Mouse (Mus musculus) intestine, embryonic 16.5 days (tissue): Measurements from ENCODE around the gene Hecw2. TPM values are rescaled to one million over a fixed set of nuclear protein-coding genes. Genes with fewer than 3 reads are reported as not detected.

ENCODE experiments used
- ATAC-seq: fragments of 200-750 bp; cut with Nextera tagmentation; 2 replicates; pipeline ENCODE4 v1.8.0; 2017; ENCODE audit warnings: moderate TSS enrichment, moderate library complexity
- H3K27ac ChIP-seq: fragments of 300-500 bp; sonication (generic); 2 replicates; pipeline ENCODE4 v1.5.1; 2014; ENCODE audit warnings: mild to moderate bottlenecking, low read length
- H3K27me3 ChIP-seq: fragments of 300-500 bp; sonication (generic); replicated peaks from 2 replicates; pipeline ENCODE4 v1.6.1; 2014; ENCODE audit warnings: low read length, control low read depth, mixed read lengths; ENCODE audit not compliant: control insufficient read depth, insufficient read depth
- H3K36me3 ChIP-seq: fragments of 300-500 bp; sonication (generic); 2 replicates; pipeline ENCODE4 v1.6.1; 2014; ENCODE audit warnings: low read length, control low read depth; ENCODE audit not compliant: control insufficient read depth, insufficient read depth
- H3K4me1 ChIP-seq: fragments of 300-500 bp; sonication (generic); 2 replicates; pipeline ENCODE4 v1.6.1; 2014; ENCODE audit warnings: low read length, control low read depth, mixed read lengths; ENCODE audit not compliant: control insufficient read depth, insufficient read depth
- H3K4me2 ChIP-seq: fragments of 300-500 bp; sonication (generic); 2 replicates; pipeline ENCODE4 v1.6.1; 2014; ENCODE audit warnings: low read depth, low read length, control low read depth
- H3K4me3 ChIP-seq: fragments of 300-500 bp; sonication (generic); 2 replicates; pipeline ENCODE4 v1.5.1; 2014; ENCODE audit warnings: mild to moderate bottlenecking, low read length
- H3K9ac ChIP-seq: fragments of 300-500 bp; sonication (generic); 2 replicates; pipeline ENCODE4 v1.6.1; 2014; ENCODE audit warnings: low read depth, low read length
- H3K9me3 ChIP-seq: fragments of 300-500 bp; sonication (generic); 2 replicates; pipeline ENCODE4 v1.6.1; 2016; ENCODE audit warnings: low read length, control low read depth; ENCODE audit not compliant: control insufficient read depth
- whole genome bisulfite sequencing: fragments of 180-500 bp; shearing (Covaris S2); extraction: QIAGEN DNeasy Blood & Tissue Kit; methylation state at CpG from one replicate; pipeline ENCODE4 v1.1.7; 2014; 5-methylcytosine and 5-hydroxymethylcytosine counted together
- polyA plus RNA-seq: library from polyadenylated mRNA; unstranded; fragments of >200 nt; fragmentation: Nextera tagmentation; extraction: Ambion mirVana; gene quantifications from 2 replicates; pipeline ENCODE4 v1.2.1, GENCODE M21; 2015

The Hecw2 gene
- polyA plus RNA-seq, 1 experiment from 2014 or later: 0.83 TPM

GRCm38 (mm10) chr1:54009418-54010064 is 185.4 kb downstream of the Hecw2 start:
- no peaks in the 10 kb centered on the region for H3K9me3 ChIP-seq
- ATAC-seq: no peak
- no peaks in the 10 kb centered on the region for H3K36me3 ChIP-seq
- H3K9ac ChIP-seq: no peak overlapping the region
- WGBS: 87% methylated on average over 6 of the region's 6 CpGs
- no peak overlapping the region for H3K4me2 ChIP-seq
- H3K4me1 ChIP-seq: no peaks in the 10 kb centered on the region
- H3K4me3 ChIP-seq: no peak overlapping the region
- H3K27ac ChIP-seq: no peak overlapping the region
- H3K27me3 ChIP-seq: no peaks in the 10 kb centered on the region

GRCm38 (mm10) chr1:54005860-54006386 is 189.0 kb downstream of the Hecw2 start:
- Histone ChIP-seq H3K36me3 (no peaks in the 10 kb centered on the region), H3K4me1 (no peaks in the 10 kb centered on the region), H3K4me3 (no peak overlapping the region), H3K4me2 (no peak overlapping the region), H3K9ac (no peak overlapping the region), H3K27ac (no peak overlapping the region), H3K9me3 (no peaks in the 10 kb centered on the region), H3K27me3 (no peaks in the 10 kb centered on the region)
- ATAC-seq: no peak
- WGBS: 47% methylated on average over 5 of the region's 5 CpGs

- Histone ChIP-seq H3K9ac (no peak overlapping the region), H3K9me3 (no peaks in the 10 kb centered on the region), H3K4me1 (no peaks in the 10 kb centered on the region), H3K27ac (no peak overlapping the region), H3K4me3 (no peak overlapping the region), H3K4me2 (no peak overlapping the region), H3K27me3 (no peaks in the 10 kb centered on the region), H3K36me3 (no peaks in the 10 kb centered on the region)
- no peak for ATAC-seq
- WGBS: 69% methylated on average over 3 of the region's 3 CpGs
These were observed 191.7 kb downstream of the Hecw2 start for GRCm38 (mm10) chr1:54003288-54003687.

GRCm38 (mm10) chr1:54002077-54002476 is 192.9 kb downstream of the Hecw2 start:
- Histone ChIP-seq H3K36me3 (no peaks in the 10 kb centered on the region), H3K9ac (no peak overlapping the region), H3K4me2 (no peak overlapping the region), H3K27ac (no peak overlapping the region), H3K27me3 (no peaks in the 10 kb centered on the region), H3K9me3 (no peaks in the 10 kb centered on the region), H3K4me1 (no peaks in the 10 kb centered on the region), H3K4me3 (no peak overlapping the region)
- no peak for ATAC-seq
- WGBS: 81% methylated on average over 2 of the region's 2 CpGs

GRCm38 (mm10) chr1:53997239-53997638 is 197.7 kb downstream of the Hecw2 start:
- no peak overlapping the region for H3K9ac ChIP-seq
- no peaks in the 10 kb centered on the region for H3K27me3 ChIP-seq
- 91% methylated on average over 1 of the region's 1 CpGs for WGBS
- H3K9me3 ChIP-seq: no peaks in the 10 kb centered on the region
- no peak overlapping the region for H3K27ac ChIP-seq
- H3K4me2 ChIP-seq: no peak overlapping the region
- H3K36me3 ChIP-seq: no peaks in the 10 kb centered on the region
- no peaks in the 10 kb centered on the region for H3K4me1 ChIP-seq
- no peak overlapping the region for H3K4me3 ChIP-seq
- ATAC-seq: no peak

- Histone ChIP-seq H3K4me3 (no peak overlapping the region), H3K27me3 (no peaks in the 10 kb centered on the region), H3K9me3 (no peaks in the 10 kb centered on the region), H3K36me3 (no peaks in the 10 kb centered on the region), H3K4me2 (no peak overlapping the region), H3K4me1 (no peaks in the 10 kb centered on the region), H3K27ac (no peak overlapping the region), H3K9ac (no peak overlapping the region)
- WGBS: 66% methylated on average over 8 of the region's 8 CpGs
- no peak for ATAC-seq
These were observed 208.6 kb downstream of the Hecw2 start for GRCm38 (mm10) chr1:53986185-53986892.

GRCm38 (mm10) chr1:53978514-53978831 is 216.5 kb downstream of the Hecw2 start:
- no peaks in the 10 kb centered on the region for H3K27me3 ChIP-seq
- H3K9ac ChIP-seq: no peak overlapping the region
- WGBS: 60% methylated on average over 2 of the region's 2 CpGs
- no peak for ATAC-seq
- H3K9me3 ChIP-seq: no peaks in the 10 kb centered on the region
- no peak overlapping the region for H3K4me2 ChIP-seq
- H3K4me1 ChIP-seq: no peaks in the 10 kb centered on the region
- H3K36me3 ChIP-seq: no peaks in the 10 kb centered on the region
- H3K27ac ChIP-seq: no peak overlapping the region
- no peak overlapping the region for H3K4me3 ChIP-seq

GRCm38 (mm10) chr1:53977806-53978513 is 217.0 kb downstream of the Hecw2 start:
- no peaks in the 10 kb centered on the region for H3K27me3 ChIP-seq
- H3K9ac ChIP-seq: no peak overlapping the region
- no peaks in the 10 kb centered on the region for H3K36me3 ChIP-seq
- H3K4me2 ChIP-seq: no peak overlapping the region
- WGBS: 65% methylated on average over 8 of the region's 8 CpGs
- ATAC-seq: no peak
- H3K9me3 ChIP-seq: no peaks in the 10 kb centered on the region
- H3K4me1 ChIP-seq: no peaks in the 10 kb centered on the region
- no peak overlapping the region for H3K4me3 ChIP-seq
- no peak overlapping the region for H3K27ac ChIP-seq

GRCm38 (mm10) chr1:53976721-53977120 is 218.2 kb downstream of the Hecw2 start:
- Histone ChIP-seq H3K27me3 (no peaks in the 10 kb centered on the region), H3K9me3 (no peaks in the 10 kb centered on the region), H3K27ac (no peak overlapping the region), H3K4me1 (no peaks in the 10 kb centered on the region), H3K36me3 (no peaks in the 10 kb centered on the region), H3K4me2 (no peak overlapping the region), H3K9ac (no peak overlapping the region), H3K4me3 (no peak overlapping the region)
- WGBS: 94% methylated on average over 5 of the region's 5 CpGs
- ATAC-seq: no peak
